Mouse (Mus musculus): ENCODE results near the gene Sirt2.

Gene Sirt2

DNA sequence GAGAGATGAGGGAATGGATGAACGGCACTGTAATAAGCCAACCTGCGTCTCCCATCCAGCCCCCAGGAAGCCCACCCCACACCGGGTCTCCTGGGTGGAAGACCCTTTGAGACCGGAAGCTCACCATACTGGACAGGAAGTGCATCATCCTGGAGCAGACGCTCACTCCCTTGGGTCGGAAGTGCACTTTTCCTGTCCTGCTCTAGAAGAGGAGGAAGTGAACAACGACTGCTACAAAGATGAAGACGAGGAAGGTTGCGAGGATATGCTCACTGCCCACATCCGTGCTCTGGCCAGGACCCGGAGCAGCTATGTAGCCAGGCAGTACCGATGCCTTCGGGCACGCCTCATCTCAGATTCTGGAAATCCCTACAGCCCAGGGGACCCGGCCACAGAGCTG, 29.3 kb downstream of the Sirt2 start:
- DNase-seq (ENCODE audit: low read depth, low spot score), result no peak

DNA sequence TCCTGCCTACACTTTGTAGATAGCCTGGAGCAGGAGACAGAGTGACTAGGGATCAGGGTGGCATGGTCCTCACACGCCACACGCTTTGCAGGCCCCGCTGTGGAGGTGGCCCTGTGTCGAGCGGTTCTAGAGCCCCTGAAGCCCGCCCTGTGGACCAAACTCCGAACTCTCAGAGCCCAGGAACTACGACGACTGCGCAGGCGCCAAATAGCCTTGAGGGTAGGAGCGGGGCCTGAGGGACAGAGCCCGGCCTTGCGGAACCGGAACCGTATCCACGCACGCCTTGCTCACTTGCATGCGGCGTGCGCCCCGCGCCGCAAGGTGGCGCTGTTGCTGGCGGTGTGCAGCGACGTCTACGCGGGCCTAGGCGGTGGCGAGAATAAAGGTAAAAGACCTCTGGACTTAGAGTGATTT, 30.0 kb downstream of the Sirt2 start:
- peak; percentile 76 for DNase-seq (ENCODE audit: low read depth, low spot score)

DNA sequence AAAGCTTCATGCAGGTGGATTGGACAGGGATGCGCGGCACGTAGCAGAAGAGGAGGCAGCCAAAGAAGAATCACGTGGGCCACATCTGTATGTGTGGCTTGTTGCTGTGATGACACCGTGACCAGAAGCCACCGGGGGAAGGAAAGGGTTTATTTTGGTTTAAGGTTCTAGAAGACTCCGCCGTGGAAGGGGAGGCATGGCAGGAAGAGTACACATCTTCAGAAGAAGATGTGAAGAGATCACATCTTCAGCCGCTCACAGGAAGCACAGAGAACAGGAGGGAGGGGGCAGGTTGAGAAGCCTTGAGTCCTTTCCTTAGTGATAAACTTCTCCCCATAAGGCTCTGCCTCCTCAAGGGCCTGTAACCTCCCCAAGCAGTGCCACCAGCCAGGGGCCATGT, 33.5 kb downstream of the Sirt2 start:
- DNase-seq (ENCODE audit: low read depth, low spot score), result no peak

DNA sequence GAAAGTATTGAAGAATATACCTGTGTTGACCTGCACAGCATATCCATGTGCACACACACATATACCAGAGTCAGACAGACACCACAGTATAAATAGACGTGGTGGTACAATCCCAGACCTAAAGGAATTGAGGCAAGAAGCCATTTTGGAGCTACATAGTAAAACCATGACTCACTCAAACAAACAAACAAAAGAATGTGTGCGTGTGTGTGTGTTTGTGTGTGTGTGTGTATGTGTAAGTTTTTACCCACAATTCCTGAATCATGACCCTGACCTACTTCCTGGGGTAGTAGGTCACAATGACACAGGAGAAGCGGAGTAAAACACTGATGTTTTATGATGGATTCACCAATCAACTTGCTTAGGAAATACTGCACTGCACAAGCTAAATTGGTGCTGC, 34.9 kb downstream of the Sirt2 start:
- no peak for DNase-seq (ENCODE audit: low read depth, low spot score)

DNA sequence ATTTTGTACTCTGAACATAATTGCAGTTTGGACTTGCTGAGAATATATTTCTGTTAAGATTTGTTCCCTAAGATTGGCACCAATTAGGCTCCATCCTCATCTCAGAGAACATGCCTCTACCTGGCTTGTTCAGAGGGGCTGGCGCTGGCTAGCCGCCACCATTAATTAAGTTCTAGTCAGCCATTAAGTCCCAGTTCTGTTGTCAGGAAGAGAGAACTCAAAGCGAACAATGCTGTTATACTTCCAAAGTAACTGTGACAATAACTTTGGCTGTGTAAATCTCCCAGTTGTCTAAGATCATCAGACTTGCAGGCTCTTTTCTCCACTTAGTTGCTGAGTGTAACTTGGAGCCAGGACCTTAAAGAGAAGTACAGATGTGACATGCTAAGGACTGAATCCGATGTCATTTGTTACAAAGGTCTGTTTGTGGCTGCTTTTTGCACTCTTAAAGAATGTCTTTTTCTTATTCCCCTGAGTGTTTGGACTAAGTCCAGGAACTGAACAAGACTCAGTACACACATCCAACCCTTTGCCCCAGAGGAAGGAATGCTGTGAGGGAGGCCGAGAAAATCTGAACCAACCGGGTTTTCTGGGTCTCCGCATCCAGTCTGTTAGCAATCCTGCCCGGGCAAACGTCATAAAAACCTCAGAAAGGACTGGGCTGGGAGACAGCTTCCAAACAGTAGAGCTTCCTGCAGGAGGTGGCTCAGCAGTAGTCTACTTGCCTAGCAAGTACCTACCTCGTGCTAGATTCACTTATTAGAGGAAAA, 35.6 kb downstream of the Sirt2 start:
- peak; percentile 65 for DNase-seq (ENCODE audit: low read depth, low spot score)

DNA sequence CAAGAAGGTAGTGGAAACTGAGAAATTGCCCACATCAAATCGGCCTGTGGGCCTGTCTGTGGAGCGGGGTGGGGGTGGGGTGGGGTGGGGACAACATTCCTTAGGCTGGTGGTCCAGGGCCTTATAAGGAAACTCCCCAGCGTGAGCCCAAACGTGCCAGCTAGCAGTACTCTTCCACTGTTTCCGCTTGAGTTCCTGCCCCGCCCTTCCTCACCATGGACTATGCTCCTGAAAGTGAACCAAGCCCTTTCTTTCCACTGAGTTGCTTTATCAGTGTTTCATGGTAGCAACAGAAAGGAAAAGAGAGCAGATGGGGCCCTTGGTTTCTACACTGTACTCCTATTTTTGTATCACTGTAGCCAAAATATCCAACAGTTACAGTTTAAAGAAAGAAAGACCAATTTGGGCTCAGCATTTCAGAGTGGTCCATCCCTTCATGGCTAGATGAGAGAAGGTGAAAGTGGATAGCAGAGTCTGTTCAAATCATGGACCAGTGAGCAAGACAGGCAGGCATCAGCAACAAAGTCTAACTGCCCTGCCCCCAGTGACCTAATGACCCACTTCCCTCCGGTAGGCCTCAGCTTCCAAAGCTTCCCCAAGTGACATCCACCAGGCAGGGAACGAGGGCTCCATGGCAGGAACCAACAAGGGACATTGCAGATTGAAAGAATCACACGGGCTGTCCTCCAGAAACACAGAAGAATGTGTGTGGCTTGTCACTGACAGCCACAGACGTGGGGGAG, 36.5 kb downstream of the Sirt2 start:
- no peak for DNase-seq (ENCODE audit: low read depth, low spot score)

DNA sequence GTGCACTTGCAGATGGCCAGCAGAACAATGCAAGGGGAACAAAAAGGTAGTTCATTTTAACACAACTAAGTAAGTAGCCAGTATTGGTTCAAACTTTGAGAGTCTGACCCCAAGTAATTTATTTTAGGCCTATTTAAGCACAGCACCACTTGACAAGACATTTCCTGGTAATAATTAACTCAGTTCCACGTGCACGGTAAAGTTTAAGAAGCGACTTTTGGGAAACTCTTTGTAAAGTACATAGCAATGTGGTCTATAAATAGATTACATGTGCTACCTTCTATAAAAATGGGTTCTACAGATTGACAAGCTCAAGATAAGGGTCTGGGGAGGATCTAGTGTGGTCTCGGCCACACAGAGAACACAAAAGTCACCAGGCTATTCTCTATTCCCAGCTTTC, 37.2 kb downstream of the Sirt2 start:
- DNase-seq (ENCODE audit: low read depth, low spot score), result no peak

DNA sequence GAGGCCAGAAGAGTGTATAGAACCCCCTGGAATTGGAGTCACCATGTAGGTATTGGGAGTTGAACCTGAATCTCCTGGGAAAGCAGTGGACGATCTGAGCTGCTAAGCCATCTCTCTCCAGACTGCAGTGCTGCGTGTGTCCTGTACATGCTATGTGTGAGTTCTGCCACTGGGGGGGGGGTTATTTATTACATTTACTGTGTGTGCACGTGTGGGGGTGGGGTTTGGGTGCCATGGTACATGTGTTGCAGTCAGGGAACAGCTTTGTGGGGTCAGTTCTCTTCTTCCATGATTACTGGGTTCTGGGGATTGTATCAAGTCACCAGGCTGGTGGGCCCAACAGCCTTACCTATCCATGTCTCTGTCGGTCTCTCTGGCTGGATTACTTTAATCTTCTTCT, 40.3 kb downstream of the Sirt2 start:
- no peak for DNase-seq (ENCODE audit: low read depth, low spot score)

DNA sequence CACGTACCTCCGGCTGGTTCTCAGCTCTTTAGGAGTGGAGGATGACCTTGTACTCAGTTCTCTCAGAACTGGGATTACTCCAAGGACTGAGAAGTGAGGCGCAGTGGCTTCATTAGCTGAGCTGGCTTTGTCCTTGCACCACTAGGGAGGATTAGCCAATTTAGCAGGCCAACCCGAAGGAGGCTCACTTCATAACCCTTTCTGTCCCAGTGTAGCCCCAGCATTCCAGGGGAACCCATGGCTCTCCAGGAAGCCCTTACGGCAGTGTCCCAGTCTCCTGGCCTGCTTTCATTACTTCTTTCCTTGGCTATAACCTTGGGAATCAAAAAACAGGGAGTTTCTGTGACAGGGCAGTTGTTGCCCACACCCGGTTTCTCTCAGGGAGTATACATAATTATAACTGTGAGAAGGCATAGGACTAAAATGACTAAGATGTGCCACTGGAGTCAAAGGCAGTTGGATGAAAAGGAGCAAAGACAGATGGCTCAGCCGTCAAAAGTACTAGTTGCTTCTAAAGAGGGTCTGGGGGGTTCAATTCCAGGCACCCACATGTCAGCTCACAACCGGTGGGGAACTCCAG, 41.2 kb downstream of the Sirt2 start:
- DNase-seq (ENCODE audit: low read depth, low spot score), result no peak

DNA sequence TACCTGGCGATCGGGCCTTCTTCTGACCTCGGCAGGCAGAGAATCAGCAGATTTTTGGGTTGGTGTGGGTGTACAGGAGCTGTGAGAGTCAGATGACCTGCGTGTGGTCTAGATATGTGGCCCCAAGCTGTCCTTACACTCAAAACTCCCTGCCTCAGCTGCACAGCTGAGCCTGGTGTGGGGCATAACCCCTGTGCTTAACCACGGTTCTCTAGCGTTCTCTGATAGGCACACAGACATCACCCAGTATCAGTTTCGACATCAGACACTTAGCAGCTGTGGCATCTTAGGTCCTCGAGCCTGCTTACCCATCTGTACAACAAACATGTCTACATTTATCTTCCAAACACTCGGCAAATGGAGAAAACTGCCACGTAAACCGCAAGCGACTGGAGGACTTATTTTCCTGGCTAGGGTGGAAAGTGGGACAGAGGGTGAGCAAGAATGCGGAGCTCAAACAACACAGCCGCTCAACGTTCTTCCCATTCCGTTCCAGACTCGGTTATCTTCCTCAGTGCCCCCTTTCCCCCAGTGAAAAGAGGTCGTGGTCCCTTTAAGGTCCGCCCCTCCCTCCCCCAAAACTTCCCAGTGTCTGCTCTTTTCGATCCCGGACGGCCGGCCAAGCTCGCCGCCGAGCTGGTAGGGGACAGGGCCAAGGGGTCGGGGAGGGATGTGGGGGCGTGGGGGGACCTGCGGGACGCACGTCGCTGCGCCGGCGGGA, 41.8 kb downstream of the Sirt2 start, which contains the start of gene Hnrnpl:
Gene Hnrnpl (plus strand): TSS at position 321 of the 721 bp plus-strand sequence.
- no peak for DNase-seq (ENCODE audit: low read depth, low spot score)

DNA sequence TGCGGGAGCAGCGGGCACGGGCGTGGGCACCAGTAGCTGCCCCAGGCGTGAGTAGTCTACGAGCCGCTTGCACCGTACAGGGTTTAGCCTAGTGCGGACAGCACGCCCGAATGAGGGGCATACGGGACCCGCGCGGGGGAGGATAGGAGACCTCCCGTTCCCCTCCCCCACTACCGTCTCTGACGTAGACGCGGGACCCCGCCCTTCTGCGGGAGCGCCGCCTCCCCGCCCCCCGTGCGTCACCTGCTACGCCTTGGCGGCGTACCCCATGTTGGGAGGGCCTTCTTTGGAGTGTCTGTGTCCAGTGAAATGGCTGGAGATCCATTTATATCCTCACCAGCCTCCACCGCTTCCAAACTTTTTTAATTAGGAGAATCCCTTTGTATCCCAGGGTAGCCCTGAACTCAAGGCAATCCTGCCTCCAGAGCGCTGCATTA, 42.4 kb downstream of the Sirt2 start:
- DNase-seq (ENCODE audit: low read depth, low spot score), result peak; percentile 91

DNA sequence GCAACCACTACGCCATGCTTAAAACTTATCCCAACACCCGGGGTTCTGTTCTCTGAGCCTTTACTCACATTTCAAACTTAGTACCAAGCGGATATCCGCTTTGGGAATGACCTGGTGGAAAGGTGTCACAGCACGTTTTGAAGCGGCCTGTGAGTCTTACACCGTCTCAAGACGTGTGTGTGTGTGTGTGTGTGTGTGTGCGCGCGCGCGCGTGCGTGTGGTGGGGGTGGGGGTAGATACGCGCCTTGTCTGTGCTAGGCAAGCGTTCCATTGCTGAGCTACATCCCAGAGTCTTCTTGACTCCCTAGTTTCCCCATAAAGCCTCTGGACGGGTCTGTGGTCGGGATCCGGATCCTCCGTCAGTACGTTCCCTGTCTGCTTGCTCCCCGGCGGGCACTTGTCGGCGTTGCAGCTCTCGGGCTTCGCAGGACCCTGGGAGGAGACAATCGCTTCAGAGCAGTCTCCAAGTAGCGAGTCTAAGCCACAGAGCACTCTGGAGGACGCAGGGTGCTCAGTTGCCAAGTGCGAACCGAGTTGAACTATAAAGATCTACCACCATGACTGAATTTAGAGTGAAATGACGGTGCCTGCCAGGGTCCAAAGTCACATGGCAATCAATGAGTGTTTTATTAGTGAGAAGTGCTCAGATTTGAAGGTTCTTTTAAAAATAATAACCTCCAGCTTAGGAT, 43.0 kb downstream of the Sirt2 start:
- DNase-seq (ENCODE audit: low read depth, low spot score), result no peak

DNA sequence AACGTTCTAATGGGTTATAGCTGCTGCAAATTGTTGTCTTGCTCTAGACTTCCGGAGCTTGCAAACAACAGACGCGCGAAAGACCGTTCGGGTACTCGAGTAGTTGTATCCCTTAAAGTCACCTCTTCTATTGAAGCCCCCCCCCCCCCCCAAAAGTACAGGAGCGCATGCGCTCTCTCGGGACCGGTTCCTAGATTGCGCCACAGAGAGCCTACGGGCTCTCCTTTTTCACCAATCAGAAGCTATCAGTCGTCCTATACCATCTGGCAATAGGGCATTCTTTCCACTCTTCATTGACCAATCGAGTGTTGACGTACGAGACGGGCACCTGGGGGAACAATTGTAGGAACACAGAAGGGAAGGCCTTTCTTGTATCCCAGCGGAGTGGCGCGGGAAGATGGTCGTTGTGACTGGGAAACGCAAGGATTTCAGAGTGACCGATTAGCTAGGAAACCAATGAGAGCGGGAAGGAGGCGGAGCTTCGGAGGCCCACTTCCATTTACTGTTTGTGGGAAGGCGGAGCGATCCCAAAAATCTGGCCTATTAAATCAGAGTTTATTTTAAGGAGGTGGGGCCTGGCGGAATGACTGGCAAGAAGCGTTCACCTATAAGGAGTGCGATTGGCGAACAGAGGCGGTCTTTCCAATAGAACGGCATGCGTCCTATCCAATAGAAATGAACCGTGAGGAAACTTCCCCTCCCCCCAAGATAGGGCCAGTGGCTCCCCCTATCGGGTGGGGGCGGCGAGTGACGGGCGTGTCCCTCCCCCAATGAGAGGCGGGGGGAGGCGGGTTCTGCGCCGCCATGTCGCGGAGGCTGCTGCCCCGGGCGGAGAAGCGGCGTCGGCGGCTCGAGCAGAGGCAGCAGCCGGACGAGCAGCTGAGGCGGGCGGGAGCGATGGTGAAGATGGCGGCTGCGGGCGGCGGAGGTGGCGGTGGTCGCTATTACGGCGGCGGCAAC, 43.9 kb downstream of the Sirt2 start:
- peak; percentile 99 for DNase-seq (ENCODE audit: low read depth, low spot score)

DNA sequence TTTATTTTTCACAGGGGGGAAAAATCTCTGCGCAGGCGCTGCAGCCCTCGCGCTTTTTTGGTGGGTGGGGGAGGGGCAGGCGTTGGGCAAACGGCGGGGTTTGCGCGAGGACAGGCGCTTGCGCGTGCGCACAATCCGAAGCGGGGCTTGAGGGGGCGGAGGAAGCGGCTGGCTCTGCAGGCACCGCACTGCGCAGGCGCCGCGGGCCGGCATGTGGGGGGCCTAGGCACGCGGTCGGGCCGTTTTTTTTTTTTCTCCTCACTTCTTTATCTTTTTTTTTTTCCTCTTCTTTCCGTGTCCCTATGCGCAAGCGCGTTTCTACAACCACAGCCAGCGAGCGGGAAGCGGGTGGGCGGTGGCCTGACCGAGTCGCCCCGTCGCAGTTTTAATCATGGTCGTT, 44.7 kb downstream of the Sirt2 start:
- peak; percentile 95 for DNase-seq (ENCODE audit: low read depth, low spot score)

DNA sequence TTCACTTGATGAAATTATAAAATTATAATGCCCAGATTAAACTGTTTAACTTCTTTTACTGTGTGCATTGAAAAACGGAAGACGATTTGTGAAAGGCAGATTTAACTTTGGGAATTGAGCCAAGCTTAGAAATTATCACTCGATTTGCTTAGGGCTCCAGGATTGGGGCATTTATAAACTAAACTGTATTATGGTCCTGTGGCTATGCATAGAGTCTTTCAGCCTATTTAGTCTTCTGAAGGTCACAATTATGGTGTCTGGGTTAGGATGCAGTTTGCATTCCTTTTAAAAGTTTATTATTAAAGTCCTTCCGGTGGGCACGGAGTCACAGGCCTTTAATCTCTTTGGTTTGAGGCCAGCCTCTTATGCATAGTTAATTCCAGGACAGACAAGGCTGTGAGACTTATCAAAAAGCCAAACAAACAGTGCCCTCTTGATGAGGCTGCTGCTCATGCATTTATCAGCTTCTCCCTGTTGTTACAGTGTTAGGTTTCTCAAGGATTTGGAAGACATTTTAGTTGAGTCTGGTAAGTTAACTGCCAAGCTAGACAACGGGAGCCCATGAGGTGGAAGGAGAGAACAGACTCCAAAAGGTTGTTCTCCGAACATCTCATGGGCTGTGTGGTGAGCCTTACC, 45.2 kb downstream of the Sirt2 start:
- DNase-seq (ENCODE audit: low read depth, low spot score), result no peak

DNA sequence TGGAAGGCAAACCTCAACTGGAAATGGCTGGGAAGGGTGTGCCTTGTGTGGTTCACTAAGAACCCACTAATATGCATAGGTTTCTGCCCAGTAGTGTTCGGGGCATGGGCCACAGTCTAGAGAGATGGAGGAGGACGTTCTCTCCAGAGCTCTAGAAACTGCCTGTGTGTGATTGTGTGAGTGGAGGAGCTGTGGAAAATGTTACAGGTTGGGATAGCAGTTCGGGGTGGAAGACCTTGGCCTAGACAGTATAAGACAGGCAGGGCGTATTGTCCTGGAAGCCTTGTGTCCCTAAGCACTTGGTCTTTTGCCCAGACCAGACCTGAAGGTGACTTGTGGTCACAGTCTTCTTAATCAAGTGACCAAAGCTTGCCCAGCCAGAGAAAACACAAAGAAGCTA, 45.9 kb downstream of the Sirt2 start:
- DNase-seq (ENCODE audit: low read depth, low spot score), result no peak

DNA sequence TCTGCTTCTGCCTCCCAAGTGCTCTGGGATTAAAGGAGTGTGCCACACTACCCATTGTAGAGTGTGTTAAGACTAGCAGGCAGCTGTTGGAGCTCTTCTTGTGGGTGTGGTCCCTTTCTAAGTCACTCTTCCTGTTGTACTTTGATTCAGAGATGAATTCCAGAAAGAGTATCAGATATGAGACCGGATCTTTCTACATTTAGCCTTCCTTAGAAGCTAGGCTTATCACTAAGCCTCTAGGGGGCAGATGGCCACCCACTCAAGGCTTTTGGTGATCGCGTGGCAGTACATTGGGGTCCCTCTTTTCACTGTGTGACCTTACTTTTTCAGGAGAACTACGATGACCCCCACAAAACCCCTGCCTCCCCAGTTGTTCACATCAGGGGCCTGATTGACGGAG, 46.4 kb downstream of the Sirt2 start:
- DNase-seq (ENCODE audit: low read depth, low spot score), result no peak

DNA sequence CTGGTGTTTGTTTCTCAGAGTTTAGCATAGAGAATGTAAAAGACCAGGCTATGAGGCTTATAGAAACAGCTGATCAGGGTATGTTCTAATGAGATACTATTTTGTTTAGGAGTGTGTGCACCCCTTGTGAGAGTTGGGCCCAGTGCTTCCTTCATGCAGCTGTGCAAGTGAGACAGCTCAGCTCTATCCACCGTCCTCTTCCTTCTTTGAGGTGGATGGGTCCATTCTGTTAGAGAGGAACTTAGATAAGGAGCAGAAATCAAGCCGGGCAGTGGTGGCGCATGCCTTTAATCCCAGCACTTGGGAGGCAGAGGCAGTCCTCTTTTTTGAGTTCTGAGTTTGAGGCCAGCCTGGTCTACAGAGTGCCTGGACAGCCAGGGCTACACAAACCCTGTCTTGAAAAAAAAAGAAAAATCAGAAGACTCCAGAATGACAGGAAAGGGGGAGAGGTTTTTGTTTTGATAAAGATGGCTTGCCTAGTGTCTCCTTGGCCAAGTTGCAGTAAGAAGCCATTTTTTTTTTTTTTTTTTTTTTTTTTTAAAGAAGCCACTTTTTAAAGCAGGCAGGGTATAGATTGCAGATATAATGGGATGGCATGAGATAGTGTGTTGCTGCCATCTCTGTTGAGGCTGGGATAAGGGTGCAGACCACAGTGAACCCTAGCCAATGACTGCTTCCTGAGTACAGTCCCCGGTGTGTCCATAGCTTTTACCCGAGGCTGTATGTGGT, 47.9 kb downstream of the Sirt2 start:
- DNase-seq (ENCODE audit: low read depth, low spot score), result no peak

DNA sequence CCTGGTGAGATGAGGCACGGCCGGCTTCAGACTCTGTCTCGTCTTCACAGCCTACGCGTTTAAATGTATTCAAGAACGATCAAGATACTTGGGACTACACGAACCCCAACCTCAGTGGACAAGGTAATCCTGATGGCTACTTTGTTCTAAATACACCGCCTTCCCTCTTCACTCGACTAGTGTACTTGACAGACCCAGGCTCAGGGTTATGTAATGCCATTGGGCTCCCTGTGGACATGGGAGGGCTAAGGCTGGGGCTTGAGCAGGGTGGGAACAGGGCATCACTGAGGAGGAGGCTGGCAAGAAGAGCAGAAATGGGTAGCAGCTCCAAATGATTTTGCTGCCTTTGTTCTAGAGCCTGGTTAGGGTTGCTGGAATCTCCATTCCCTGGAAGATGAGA, 48.7 kb downstream of the Sirt2 start:
- no peak for DNase-seq (ENCODE audit: low read depth, low spot score)

Measured in forelimb bud, embryonic 11.5 days (tissue).